In the genomic region with DNA sequence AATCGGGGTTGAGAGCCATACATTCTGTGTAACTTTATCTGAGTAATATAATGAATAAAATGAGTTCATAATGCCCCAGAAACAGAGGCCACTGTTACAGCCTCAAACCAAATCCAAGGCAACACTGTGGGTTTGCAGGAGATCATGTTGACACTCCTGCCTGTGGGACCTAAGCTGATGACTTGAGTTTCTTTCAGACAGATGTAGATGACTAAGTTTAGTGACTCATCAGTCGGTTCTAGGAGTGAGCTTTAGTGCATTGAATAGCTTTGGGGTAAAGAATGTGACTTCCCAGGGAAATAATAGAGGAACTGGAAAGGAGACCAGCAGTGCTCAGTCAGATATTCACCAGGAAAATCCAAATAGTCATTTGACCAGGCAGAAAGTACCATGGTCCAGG, we compare ENCODE assay signal across 12 mouse cellular contexts. TPM values are rescaled to one million over a fixed set of nuclear protein-coding genes. Genes with fewer than 3 reads are reported as not detected.
DNase-seq lines count a peak whose midpoint lies in the region; ATAC-seq and TF ChIP-seq lines count a peak whose summit lies in the region.
"Had no signal": no experiment of that assay in that cellular context is flagged by ENCODE, and none has a peak within 500 bp of the region (broad histone marks: within the 10 kb centered on the region; RNA-seq: fewer than 3 reads in every experiment).

No protein-coding gene starts in this region.

- H3K4me3 ChIP-seq in forebrain, embryonic 14.5 days (ENCODE audit: low read depth, low read length), result no peak overlapping the region
- no peak overlapping the region for H3K4me3 ChIP-seq in forebrain, embryonic 12.5 days (replicated peaks)
- peak overlapping the region; percentile 21 for H3K4me3 ChIP-seq in lung, embryonic 15.5 days
- H3K4me3 ChIP-seq in intestine, postnatal 0 days (ENCODE audit: low read depth, low read length), result peak overlapping the region; percentile 54; the same call in 1 of the 2 replicates
- peak overlapping the region; percentile 23; the same call in 1 of the 2 replicates for H3K4me3 ChIP-seq in stomach, embryonic 15.5 days (replicated peaks)
- H3K4me3 ChIP-seq: forebrain, embryonic 10.5 days; liver, embryonic 15.5 days had no signal

- H3K27me3 ChIP-seq in forebrain, embryonic 14.5 days (replicated peaks; ENCODE audit: control insufficient read depth, insufficient read depth, low read length), result no peaks in the 10 kb centered on the region
- H3K27me3 ChIP-seq in forebrain, embryonic 12.5 days, result no peaks in the 10 kb centered on the region
- H3K27me3 ChIP-seq in lung, embryonic 15.5 days, result no peaks in the 10 kb centered on the region; the same call in 1 of the 2 replicates
- peaks cover 9% of the 10 kb centered on the region; the same call in 1 of the 2 replicates for H3K27me3 ChIP-seq in intestine, postnatal 0 days (replicated peaks; ENCODE audit: control insufficient read depth, insufficient read depth, low read length)
- H3K27me3 ChIP-seq in stomach, embryonic 15.5 days (replicated peaks), result no peaks in the 10 kb centered on the region

- H3K9me3 ChIP-seq in forebrain, embryonic 14.5 days (replicated peaks; ENCODE audit: control insufficient read depth, low read length), result no peaks in the 10 kb centered on the region
- H3K9me3 ChIP-seq in forebrain, embryonic 12.5 days, result no peaks in the 10 kb centered on the region
- no peaks in the 10 kb centered on the region for H3K9me3 ChIP-seq in lung, embryonic 15.5 days
- H3K9me3 ChIP-seq in intestine, postnatal 0 days (ENCODE audit: control insufficient read depth), result no peaks in the 10 kb centered on the region
- no peaks in the 10 kb centered on the region for H3K9me3 ChIP-seq in stomach, embryonic 15.5 days
- H3K9me3 ChIP-seq: forebrain, embryonic 10.5 days; liver, embryonic 15.5 days had no signal

- TF ChIP-seq CTCF in intestine, postnatal 0 days (IDR thresholded peaks at IDR 0.05; ENCODE audit: low read depth), result no peak

- H3K4me1 ChIP-seq in forebrain, embryonic 14.5 days (ENCODE audit: control insufficient read depth, insufficient read depth, low read length), result peaks cover 9% of the 10 kb centered on the region
- peaks cover 37% of the 10 kb centered on the region for H3K4me1 ChIP-seq in forebrain, embryonic 12.5 days
- peaks cover 22% of the 10 kb centered on the region for H3K4me1 ChIP-seq in lung, embryonic 15.5 days
- H3K4me1 ChIP-seq in intestine, postnatal 0 days (replicated peaks; ENCODE audit: control insufficient read depth, insufficient read depth, low read length), result 0 out of 2 replicates have a peak, but pooled peaks cover 2% of the 10 kb centered on the region
- H3K4me1 ChIP-seq in stomach, embryonic 15.5 days, result no peaks in the 10 kb centered on the region
- H3K4me1 ChIP-seq: liver, embryonic 15.5 days had no signal

- no peak for ATAC-seq in forebrain, embryonic 14.5 days
- ATAC-seq in forebrain, embryonic 12.5 days (ENCODE audit: low FRiP score), result no peak
- no peak for ATAC-seq in lung, embryonic 15.5 days (ENCODE audit: borderline replicate concordance, extremely low read depth, low FRiP score, low TSS enrichment)
- no peak for ATAC-seq in intestine, postnatal 0 days
- ATAC-seq in stomach, embryonic 15.5 days (ENCODE audit: insufficient read depth, low FRiP score, low read depth), result no peak
- ATAC-seq in granulocyte monocyte progenitor cell, adult 5-6 weeks (replicated peaks; ENCODE audit: poor library complexity, severe bottlenecking), result no peak

- no peak overlapping the region for H3K27ac ChIP-seq in forebrain, embryonic 14.5 days (ENCODE audit: low read depth, low read length)
- no peak overlapping the region for H3K27ac ChIP-seq in forebrain, embryonic 12.5 days
- H3K27ac ChIP-seq in lung, embryonic 15.5 days, result 0 out of 2 replicates have a peak overlapping the region, but pooled peaks have one; percentile 15
- no peak overlapping the region for H3K27ac ChIP-seq in intestine, postnatal 0 days (ENCODE audit: low read depth, low read length)
- H3K27ac ChIP-seq in stomach, embryonic 15.5 days, result no peak overlapping the region
- H3K27ac ChIP-seq: forebrain, embryonic 10.5 days; liver, embryonic 15.5 days had no signal

- WGBS in forebrain, embryonic 14.5 days, result 83% methylated on average over 2 of the region's 2 CpGs
- WGBS in forebrain, embryonic 12.5 days, result 87% methylated on average over 2 of the region's 2 CpGs
- 73% methylated on average over 2 of the region's 2 CpGs for WGBS in lung, embryonic 15.5 days
- 75% methylated on average over 2 of the region's 2 CpGs for WGBS in intestine, postnatal 0 days
- 70% methylated on average over 2 of the region's 2 CpGs for WGBS in stomach, embryonic 15.5 days

- H3K9ac ChIP-seq in forebrain, embryonic 14.5 days (ENCODE audit: low read length), result no peak overlapping the region
- no peak overlapping the region for H3K9ac ChIP-seq in forebrain, embryonic 12.5 days
- H3K9ac ChIP-seq in lung, embryonic 15.5 days, result no peak overlapping the region
- H3K9ac ChIP-seq in intestine, postnatal 0 days (ENCODE audit: low read depth, low read length), result no peak overlapping the region
- H3K9ac ChIP-seq in stomach, embryonic 15.5 days, result no peak overlapping the region
- H3K9ac ChIP-seq: liver, embryonic 15.5 days had no signal

- no peak for DNase-seq in forebrain, embryonic 14.5 days (ENCODE audit: low spot score)
- no peak for DNase-seq in lung, postnatal 25 days (ENCODE audit: low spot score)
- DNase-seq in frontal cortex, postnatal 25 days (ENCODE audit: low spot score in 2 of 2), result no peak
- DNase-seq: adrenal gland, postnatal 25 days; cerebellum, postnatal 36 days had no signal

- peak overlapping the region; percentile 85; the same call in 1 of the 2 replicates for H3K4me2 ChIP-seq in forebrain, embryonic 14.5 days (ENCODE audit: low read length)
- H3K4me2 ChIP-seq in forebrain, embryonic 12.5 days, result no peak overlapping the region
- peak overlapping the region; percentile 88 for H3K4me2 ChIP-seq in lung, embryonic 15.5 days
- peak overlapping the region; percentile 67; the same call in 1 of the 2 replicates for H3K4me2 ChIP-seq in intestine, postnatal 0 days (replicated peaks; ENCODE audit: low read depth)
- H3K4me2 ChIP-seq in stomach, embryonic 15.5 days, result peak overlapping the region; percentile 32
- H3K4me2 ChIP-seq: liver, embryonic 15.5 days had no signal

- H3K36me3 ChIP-seq in forebrain, embryonic 14.5 days (ENCODE audit: control insufficient read depth, insufficient read depth, low read length), result no peaks in the 10 kb centered on the region
- H3K36me3 ChIP-seq in forebrain, embryonic 12.5 days (replicated peaks), result peaks cover 8% of the 10 kb centered on the region; the same call in 1 of the 2 replicates
- no peaks in the 10 kb centered on the region for H3K36me3 ChIP-seq in lung, embryonic 15.5 days
- H3K36me3 ChIP-seq in intestine, postnatal 0 days (ENCODE audit: control insufficient read depth, insufficient read depth), result no peaks in the 10 kb centered on the region
- H3K36me3 ChIP-seq in stomach, embryonic 15.5 days, result no peaks in the 10 kb centered on the region
- H3K36me3 ChIP-seq: forebrain, embryonic 10.5 days; liver, embryonic 15.5 days had no signal

RNA-seq across cellular contexts. Expression of gene Ednrb, which starts 3.8 kb away (rescaled TPM):
- 74.0 and 77.3 TPM in 2 replicates for polyA plus RNA-seq in forebrain, embryonic 14.5 days (2014; fragmentation: Nextera tagmentation; extraction: Ambion mirVana)
- polyA plus RNA-seq in forebrain, embryonic 12.5 days (2016; fragmentation: Nextera tagmentation; extraction: Ambion mirVana), result 67.9 and 76.1 TPM in 2 replicates
- 149 and 153 TPM in 2 replicates for polyA plus RNA-seq in lung, embryonic 15.5 days (2015; fragmentation: Nextera tagmentation; extraction: Ambion mirVana)
- polyA plus RNA-seq in intestine, postnatal 0 days (2015; fragmentation: Nextera tagmentation; extraction: Ambion mirVana), result 70.5 and 74.2 TPM in 2 replicates
- polyA plus RNA-seq in stomach, embryonic 15.5 days (2015; fragmentation: Nextera tagmentation; extraction: Ambion mirVana), result 109 and 116 TPM in 2 replicates
- 0.60 and 3.1 TPM in 2 replicates for total RNA-seq in granulocyte monocyte progenitor cell, adult 5-6 weeks (2014; fragmentation: Nextera tagmentation)
- 0.34 and 0.93 TPM in 2 replicates for total RNA-seq in granulocyte monocyte progenitor cell, adult 5-6 weeks (2017)

Comparison
In these comparisons a context has a peak if more than half of its experiments do, and no peak if none do; other contexts are left out.
1. H3K4me3 ChIP-seq: peak in lung, embryonic 15.5 days (single experiment), intestine, postnatal 0 days (single experiment) and stomach, embryonic 15.5 days (single experiment); none in forebrain, embryonic 14.5 days (single experiment) and forebrain, embryonic 12.5 days (single experiment).